Mouse (Mus musculus): Measurements from ENCODE around the gene Dbx1. TPM values are rescaled to one million over a fixed set of nuclear protein-coding genes. Genes with fewer than 3 reads are reported as not detected.

Dbx1 gene
- polyA plus RNA-seq, 1 experiment from 2014 or later: not detected

DNA sequence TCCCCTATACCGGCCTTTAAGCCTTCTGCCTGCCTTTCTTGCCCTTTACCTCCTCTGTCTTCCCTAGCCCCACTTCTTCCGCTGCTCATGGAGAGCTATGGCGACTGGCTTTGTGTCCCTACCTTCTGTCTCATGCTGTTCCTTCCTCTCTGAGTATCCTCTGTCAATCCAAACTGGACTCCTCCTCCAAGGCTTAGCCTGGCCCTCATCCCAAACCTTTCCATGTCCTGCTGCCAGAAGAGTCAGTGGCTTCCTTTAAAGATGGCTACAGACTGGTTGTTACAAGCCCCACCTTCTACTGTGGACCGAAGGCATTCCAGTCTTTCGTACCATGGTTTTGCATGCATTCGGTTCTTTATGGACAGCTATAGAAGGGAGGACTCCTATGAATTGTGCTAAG is 53.5 kb downstream of the Dbx1 start:
- no peak for DNase-seq (ENCODE audit: low spot score)
- no peak overlapping the region for H3K9ac ChIP-seq (ENCODE audit: low read length)
- no peaks in the 10 kb centered on the region for H3K27me3 ChIP-seq (ENCODE audit: control insufficient read depth, insufficient read depth, low read length)
- no peak overlapping the region for H3K27ac ChIP-seq (replicated peaks)
- WGBS: 96% methylated on average over 6 of the region's 6 CpGs
- no peaks in the 10 kb centered on the region for H3K4me1 ChIP-seq (replicated peaks; ENCODE audit: control insufficient read depth, insufficient read depth)
- ATAC-seq (ENCODE audit: low FRiP score, low TSS enrichment): no peak
- no peak overlapping the region for H3K4me3 ChIP-seq (ENCODE audit: low read depth, low read length)
- no peak for TF ChIP-seq CTCF (IDR thresholded peaks at IDR 0.05; ENCODE audit: low read depth)
- no peak for TF ChIP-seq EP300 (optimal IDR thresholded peaks at IDR 0.05)
- H3K9me3 ChIP-seq (ENCODE audit: control insufficient read depth, low read length): no peaks in the 10 kb centered on the region
- H3K4me2 ChIP-seq (replicated peaks; ENCODE audit: low read depth): no peak overlapping the region
- H3K36me3 ChIP-seq (ENCODE audit: control insufficient read depth, insufficient read depth, low read length): peaks cover 11% of the 10 kb centered on the region

DNA sequence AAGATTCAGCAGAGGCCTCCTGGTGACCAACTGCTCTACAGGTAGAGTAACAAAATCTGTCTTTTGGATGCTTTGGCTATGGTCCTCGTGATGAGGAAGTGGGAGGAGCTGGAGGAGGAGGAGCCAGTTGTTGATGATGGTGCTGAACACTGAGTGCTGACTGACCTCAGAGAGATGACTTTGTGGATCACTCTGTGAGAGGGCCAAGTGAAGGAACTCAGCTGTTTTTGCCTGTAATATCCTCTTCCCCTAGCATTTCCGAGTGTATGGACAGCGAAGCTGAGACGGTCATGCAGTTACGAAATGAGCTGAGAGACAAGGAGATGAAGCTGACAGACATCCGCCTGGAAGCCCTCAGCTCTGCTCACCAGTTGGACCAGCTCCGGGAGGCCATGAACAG is 54.1 kb downstream of the Dbx1 start:
- Histone ChIP-seq H3K27ac (replicated peaks) (no peak overlapping the region), H3K9me3 (ENCODE audit: control insufficient read depth, low read length) (no peaks in the 10 kb centered on the region), H3K4me3 (ENCODE audit: low read depth, low read length) (no peak overlapping the region), H3K36me3 (ENCODE audit: control insufficient read depth, insufficient read depth, low read length) (peaks cover 7% of the 10 kb centered on the region), H3K4me1 (replicated peaks; ENCODE audit: control insufficient read depth, insufficient read depth) (no peaks in the 10 kb centered on the region), H3K9ac (ENCODE audit: low read length) (no peak overlapping the region), H3K4me2 (replicated peaks; ENCODE audit: low read depth) (no peak overlapping the region), H3K27me3 (ENCODE audit: control insufficient read depth, insufficient read depth, low read length) (no peaks in the 10 kb centered on the region)
- WGBS: 77% methylated on average over 7 of the region's 7 CpGs
- ATAC-seq (ENCODE audit: low FRiP score, low TSS enrichment) (no peak), DNase-seq (ENCODE audit: low spot score) (no peak)
- TF ChIP-seq EP300 (optimal IDR thresholded peaks at IDR 0.05): no peak

DNA sequence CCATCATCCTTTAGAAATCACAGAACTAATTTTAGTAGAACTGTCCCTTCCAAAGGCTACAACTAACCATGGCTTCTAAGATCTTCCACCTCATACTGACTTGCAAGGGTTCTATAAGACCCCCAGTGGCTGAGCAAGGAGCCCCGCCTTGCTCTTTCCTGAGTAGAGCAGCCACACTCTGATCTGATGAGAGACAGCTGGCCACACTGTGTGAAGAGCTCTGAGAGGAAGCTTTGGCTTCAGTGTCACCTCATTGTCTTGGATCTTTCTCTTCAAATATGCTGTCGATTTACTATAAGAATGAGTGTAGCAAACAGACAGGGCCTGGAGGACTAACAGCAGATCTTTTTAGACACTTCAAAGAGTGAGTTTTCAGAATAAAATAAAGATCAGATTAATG is 54.7 kb downstream of the Dbx1 start:
- H3K9me3 ChIP-seq (ENCODE audit: control insufficient read depth, low read length): no peaks in the 10 kb centered on the region
- no peak overlapping the region for H3K27ac ChIP-seq (replicated peaks)
- H3K4me3 ChIP-seq (ENCODE audit: low read depth, low read length): no peak overlapping the region
- no peak for DNase-seq (ENCODE audit: low spot score)
- H3K4me2 ChIP-seq (replicated peaks; ENCODE audit: low read depth): no peak overlapping the region
- no peak for TF ChIP-seq EP300 (optimal IDR thresholded peaks at IDR 0.05)
- TF ChIP-seq CTCF (IDR thresholded peaks at IDR 0.05; ENCODE audit: low read depth): no peak
- peaks cover 2% of the 10 kb centered on the region; the same call in 1 of the 2 replicates for H3K36me3 ChIP-seq (ENCODE audit: control insufficient read depth, insufficient read depth, low read length)
- WGBS: 82% methylated on average over 2 of the region's 2 CpGs
- no peaks in the 10 kb centered on the region for H3K27me3 ChIP-seq (ENCODE audit: control insufficient read depth, insufficient read depth, low read length)
- H3K4me1 ChIP-seq (replicated peaks; ENCODE audit: control insufficient read depth, insufficient read depth): no peaks in the 10 kb centered on the region
- no peak for ATAC-seq (ENCODE audit: low FRiP score, low TSS enrichment)
- no peak overlapping the region for H3K9ac ChIP-seq (ENCODE audit: low read length)

Other genes starting within 250 kb of the Dbx1 start
- 85.4 and 96.0 TPM in 2 replicates for gene Htatip2, start 122.3 kb upstream of the Dbx1 start, polyA plus RNA-seq (2015; fragmentation: Nextera tagmentation; extraction: Ambion mirVana)
- gene Prmt3, start 141.5 kb upstream of the Dbx1 start, polyA plus RNA-seq (2015; fragmentation: Nextera tagmentation; extraction: Ambion mirVana): 23.5 and 24.5 TPM in 2 replicates

Data from stomach, postnatal 0 days (tissue).